Mouse (Mus musculus): ENCODE data around the gene Phpt1. TPM values are rescaled to one million over a fixed set of nuclear protein-coding genes. Genes with fewer than 3 reads are reported as not detected.
A peak's percentile ranks its signal among the peaks of the same experiment; 100 is the strongest.

Phpt1 gene
- total and polyA plus RNA-seq, 2 experiments from 2014 or later = 39.8 to 192 TPM

DNA sequence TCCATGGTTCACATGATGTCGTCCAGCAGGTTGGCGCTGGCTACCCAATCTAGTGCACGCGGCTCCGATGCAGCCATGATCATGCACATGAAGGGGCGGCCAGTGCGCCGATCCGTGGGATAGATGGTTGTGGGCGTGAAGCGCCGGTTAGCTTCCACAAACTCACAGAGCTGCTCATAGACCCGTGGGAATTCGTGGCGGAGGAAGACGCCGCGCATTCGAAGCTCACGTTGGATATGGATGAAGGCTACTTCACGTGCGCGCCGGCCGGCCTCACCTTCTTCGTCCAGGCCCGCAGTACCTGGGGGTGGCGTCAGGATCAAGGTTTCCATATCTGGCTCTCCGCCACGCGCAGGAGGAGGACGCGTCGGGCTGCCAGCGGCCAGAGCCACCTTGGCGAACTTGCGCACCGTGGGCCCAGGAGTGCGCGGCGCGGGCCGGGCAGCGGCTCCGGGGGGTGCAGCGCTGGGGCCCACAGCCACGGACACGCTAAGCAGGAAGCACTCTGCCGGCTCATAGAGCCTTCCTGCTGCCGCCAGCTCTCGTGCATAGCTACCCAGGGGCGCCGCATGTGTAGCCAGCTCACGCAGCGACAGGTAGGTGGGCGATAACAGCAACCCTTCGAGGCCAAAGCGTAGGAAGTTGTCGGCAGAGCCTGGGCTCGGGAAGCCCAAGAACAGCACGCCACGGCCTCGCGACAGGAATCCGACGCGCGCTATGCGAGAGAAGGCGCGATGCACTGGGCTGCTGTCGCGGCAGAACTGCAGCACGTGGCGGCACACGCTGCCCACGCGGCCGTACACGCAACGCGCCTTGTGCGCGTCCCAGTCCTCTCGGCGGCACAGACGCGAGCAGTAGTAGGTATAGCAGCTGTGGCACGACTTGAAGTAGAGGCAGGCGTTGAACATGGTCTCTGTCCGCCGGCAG is 2.2 kb upstream of the Phpt1 start:
- Histone ChIP-seq H3K4me1 (ENCODE audit: insufficient read depth, low read length) (peaks cover 27% of the 10 kb centered on the region), H3K36me3 (ENCODE audit: insufficient read depth, low read length) (peaks cover 37% of the 10 kb centered on the region), H3K9me3 (ENCODE audit: low read length) (no peaks in the 10 kb centered on the region), H3K4me3 (ENCODE audit: low read depth, low read length) (peak overlapping the region; percentile 13; the same call in 1 of the 2 replicates), H3K4me2 (ENCODE audit: low read depth, low read length, poor library complexity, severe bottlenecking) (no peak overlapping the region; the same call in 1 of the 2 replicates), H3K27me3 (ENCODE audit: insufficient read depth, low read length) (peaks cover 38% of the 10 kb centered on the region), H3K27ac (ENCODE audit: low read depth, low read length) (no peak overlapping the region), H3K9ac (replicated peaks; ENCODE audit: low read length, poor library complexity, severe bottlenecking) (no peak overlapping the region)
- DNase-seq (ENCODE audit: low spot score) (no peak), ATAC-seq (ENCODE audit: low FRiP score) (no peak)
- no peak for TF ChIP-seq CTCF (IDR thresholded peaks at IDR 0.05)
- WGBS = 28% methylated on average over 86 of the region's 92 CpGs

GRCm38 (mm10) chr2:25576028-25576850 is 1.2 kb upstream of the Phpt1 start:
- Histone ChIP-seq H3K4me1 (ENCODE audit: insufficient read depth, low read length) (peaks cover 21% of the 10 kb centered on the region), H3K36me3 (ENCODE audit: insufficient read depth, low read length) (peaks cover 37% of the 10 kb centered on the region), H3K27me3 (ENCODE audit: insufficient read depth, low read length) (peaks cover 38% of the 10 kb centered on the region), H3K9ac (replicated peaks; ENCODE audit: low read length, poor library complexity, severe bottlenecking) (no peak overlapping the region), H3K27ac (ENCODE audit: low read depth, low read length) (no peak overlapping the region), H3K9me3 (ENCODE audit: low read length) (no peaks in the 10 kb centered on the region), H3K4me2 (ENCODE audit: low read depth, low read length, poor library complexity, severe bottlenecking) (no peak overlapping the region), H3K4me3 (ENCODE audit: low read depth, low read length) (no peak overlapping the region)
- 78% methylated on average over 16 of the region's 16 CpGs for WGBS
- DNase-seq (ENCODE audit: low spot score) (no peak), ATAC-seq (ENCODE audit: low FRiP score) (no peak)
- TF ChIP-seq CTCF (IDR thresholded peaks at IDR 0.05) = no peak

DNA sequence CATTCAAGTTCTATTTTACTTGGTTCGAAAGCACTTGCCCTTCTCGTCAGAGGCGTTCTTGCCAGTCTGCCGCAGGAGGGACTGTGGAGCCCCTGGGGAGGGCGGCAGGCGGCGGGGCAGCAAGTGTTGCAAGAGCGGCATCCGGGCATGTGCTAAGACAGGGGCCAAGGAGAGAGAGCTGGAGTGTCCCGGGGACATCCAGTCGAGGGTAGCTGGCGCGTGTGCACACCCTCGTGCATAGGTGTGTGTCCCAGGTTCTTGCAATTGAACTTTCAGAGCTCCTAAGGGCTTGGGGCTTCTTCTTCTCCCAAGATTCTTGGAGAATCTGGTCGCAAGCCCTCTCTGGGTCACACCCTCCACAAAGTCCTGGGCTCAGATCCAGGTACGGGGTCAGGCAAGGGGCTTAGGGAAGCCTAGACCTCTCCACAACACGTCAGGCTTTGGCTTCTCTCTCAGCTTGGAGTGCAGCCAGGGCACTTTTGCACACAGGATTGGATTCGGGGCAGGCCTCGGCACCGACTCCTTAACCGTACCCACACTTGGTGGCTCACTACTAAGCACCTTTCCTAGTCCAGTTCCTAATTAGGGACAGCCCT is 506 bp upstream of the Phpt1 start:
- peak overlapping the region; percentile 89 for H3K4me2 ChIP-seq (ENCODE audit: low read depth, low read length, poor library complexity, severe bottlenecking)
- peaks cover 37% of the 10 kb centered on the region for H3K36me3 ChIP-seq (ENCODE audit: insufficient read depth, low read length)
- H3K9ac ChIP-seq (replicated peaks; ENCODE audit: low read length, poor library complexity, severe bottlenecking) = peak overlapping the region; percentile 66; the same call in 1 of the 2 replicates
- H3K27ac ChIP-seq (ENCODE audit: low read depth, low read length) = peak overlapping the region; percentile 91
- peaks cover 16% of the 10 kb centered on the region for H3K4me1 ChIP-seq (ENCODE audit: insufficient read depth, low read length)
- WGBS = 13% methylated on average over 21 of the region's 21 CpGs
- DNase-seq (ENCODE audit: low spot score) (peak; percentile 24), ATAC-seq (ENCODE audit: low FRiP score) (no peak)
- no peaks in the 10 kb centered on the region for H3K9me3 ChIP-seq (ENCODE audit: low read length)
- TF ChIP-seq CTCF (IDR thresholded peaks at IDR 0.05) = no peak
- H3K27me3 ChIP-seq (ENCODE audit: insufficient read depth, low read length) = peaks cover 37% of the 10 kb centered on the region
- H3K4me3 ChIP-seq (ENCODE audit: low read depth, low read length) = peak overlapping the region; percentile 59

DNA sequence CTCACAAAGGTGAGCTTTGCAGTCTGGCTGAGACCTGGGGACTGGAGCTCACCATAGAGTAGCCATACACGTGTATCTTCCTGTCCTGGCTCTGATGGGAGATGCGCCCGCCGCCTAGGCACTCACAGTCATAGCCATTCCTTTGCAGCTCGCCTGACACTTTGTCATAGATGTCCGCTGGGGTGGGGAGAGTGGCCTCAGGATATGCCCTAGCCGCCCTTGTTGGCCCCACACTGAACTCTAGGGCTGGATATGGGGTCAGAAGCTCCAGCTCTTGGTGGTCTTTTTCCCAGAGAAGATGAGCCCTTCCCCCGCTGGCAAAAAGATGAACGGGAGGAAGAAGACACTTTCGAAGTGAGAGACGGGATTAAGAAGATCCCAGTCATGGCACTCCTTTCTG is 888 bp downstream of the Phpt1 start:
- Histone ChIP-seq H3K4me3 (ENCODE audit: low read depth, low read length) (peak overlapping the region; percentile 59), H3K27me3 (ENCODE audit: insufficient read depth, low read length) (peaks cover 23% of the 10 kb centered on the region), H3K9me3 (ENCODE audit: low read length) (no peaks in the 10 kb centered on the region), H3K9ac (replicated peaks; ENCODE audit: low read length, poor library complexity, severe bottlenecking) (peak overlapping the region; percentile 66), H3K36me3 (ENCODE audit: insufficient read depth, low read length) (peaks cover 38% of the 10 kb centered on the region), H3K4me2 (ENCODE audit: low read depth, low read length, poor library complexity, severe bottlenecking) (peak overlapping the region; percentile 89), H3K27ac (ENCODE audit: low read depth, low read length) (peak overlapping the region; percentile 91), H3K4me1 (ENCODE audit: insufficient read depth, low read length) (peaks cover 11% of the 10 kb centered on the region; the same call in 1 of the 2 replicates)
- TF ChIP-seq CTCF (IDR thresholded peaks at IDR 0.05) = no peak
- ATAC-seq (ENCODE audit: low FRiP score) = no peak
- DNase-seq (ENCODE audit: low spot score) = no peak
- 19% methylated on average over 11 of the region's 11 CpGs for WGBS

DNA sequence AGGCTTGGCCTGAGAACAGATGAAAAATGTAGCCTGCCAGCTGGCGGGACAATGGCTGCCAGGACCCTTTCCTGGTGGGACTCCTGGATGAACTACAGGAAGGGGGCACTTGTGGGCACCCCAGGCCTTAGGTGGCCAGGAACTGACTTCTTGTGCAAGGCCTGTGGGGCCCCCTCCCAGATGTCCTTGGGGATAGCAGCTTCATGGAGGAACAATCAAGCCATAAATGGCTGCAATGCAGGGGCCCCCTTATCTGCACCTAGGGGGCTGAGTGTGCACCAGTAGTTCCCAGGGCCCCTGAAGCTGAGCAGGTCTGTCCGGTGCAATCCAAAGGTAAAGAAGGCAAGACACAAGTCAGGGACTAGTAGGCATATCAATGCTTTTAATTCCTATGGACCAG is 2.0 kb downstream of the Phpt1 start:
- no peak for DNase-seq (ENCODE audit: low spot score)
- no peak for ATAC-seq (ENCODE audit: low FRiP score)
- Histone ChIP-seq H3K4me1 (ENCODE audit: insufficient read depth, low read length) (peaks cover 11% of the 10 kb centered on the region; the same call in 1 of the 2 replicates), H3K9me3 (ENCODE audit: low read length) (no peaks in the 10 kb centered on the region), H3K27ac (ENCODE audit: low read depth, low read length) (no peak overlapping the region), H3K9ac (replicated peaks; ENCODE audit: low read length, poor library complexity, severe bottlenecking) (no peak overlapping the region; the same call in 1 of the 2 replicates), H3K4me3 (ENCODE audit: low read depth, low read length) (no peak overlapping the region), H3K27me3 (ENCODE audit: insufficient read depth, low read length) (peaks cover 12% of the 10 kb centered on the region), H3K36me3 (ENCODE audit: insufficient read depth, low read length) (peaks cover 34% of the 10 kb centered on the region; the same call in 1 of the 2 replicates), H3K4me2 (ENCODE audit: low read depth, low read length, poor library complexity, severe bottlenecking) (peak overlapping the region; percentile 89; the same call in 1 of the 2 replicates)
- TF ChIP-seq CTCF (IDR thresholded peaks at IDR 0.05) = no peak
- 95% methylated on average over 2 of the region's 2 CpGs for WGBS

All from midbrain, postnatal 0 days (tissue).